10 mouse cellular contexts compared by ENCODE assay signal in the genomic region with DNA sequence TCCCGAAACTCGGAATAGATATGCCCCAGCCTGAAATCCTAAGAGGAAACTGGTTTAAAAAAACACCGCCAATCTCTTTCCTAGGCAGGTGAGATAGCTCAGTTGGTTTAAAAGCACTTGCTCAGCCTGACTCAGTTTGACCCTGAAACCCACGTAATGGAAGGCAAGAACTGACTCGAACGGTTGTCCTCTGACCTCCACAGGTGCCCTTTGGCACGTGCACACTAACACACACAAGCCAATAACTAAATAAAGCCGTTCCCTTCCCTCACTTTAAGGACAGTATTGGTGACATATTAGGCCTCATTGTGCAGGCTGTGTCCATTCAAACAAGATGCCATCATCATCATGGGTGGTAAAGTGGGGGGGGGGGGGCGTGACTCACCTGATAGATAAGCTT.
DNase-seq lines count a peak whose midpoint lies in the region; ATAC-seq lines count a peak whose summit lies in the region.
"Had no signal": no experiment of that assay in that cellular context is flagged by ENCODE, and none has a peak within 500 bp of the region (broad histone marks: within the 10 kb centered on the region; RNA-seq: fewer than 3 reads in every experiment).

No protein-coding gene starts in this region.

- peak overlapping the region; percentile 38 for H3K4me3 ChIP-seq in kidney, embryonic 14.5 days (ENCODE audit: low read length)
- H3K4me3 ChIP-seq in embryonic facial prominence, embryonic 15.5 days (replicated peaks): peak overlapping the region; percentile 32
- peak overlapping the region; percentile 46 for H3K4me3 ChIP-seq in intestine, embryonic 16.5 days (ENCODE audit: low read length)
- no peak overlapping the region for H3K4me3 ChIP-seq in midbrain, embryonic 16.5 days (ENCODE audit: low read depth, low read length)

- intact Hi-C loops in left cerebral cortex, postnatal 4 days (cut with DNase I): no loop called here

- peaks cover 22% of the 10 kb centered on the region for H3K4me1 ChIP-seq in kidney, embryonic 14.5 days (ENCODE audit: control insufficient read depth, insufficient read depth, low read length)
- peaks cover 40% of the 10 kb centered on the region for H3K4me1 ChIP-seq in embryonic facial prominence, embryonic 15.5 days
- H3K4me1 ChIP-seq in intestine, embryonic 16.5 days (ENCODE audit: control insufficient read depth, insufficient read depth, low read length): peaks cover 17% of the 10 kb centered on the region
- peaks cover 6% of the 10 kb centered on the region; the same call in 1 of the 2 replicates for H3K4me1 ChIP-seq in midbrain, embryonic 16.5 days (ENCODE audit: control insufficient read depth, insufficient read depth, low read length)

- peak overlapping the region; percentile 63 for H3K4me2 ChIP-seq in kidney, embryonic 14.5 days (replicated peaks; ENCODE audit: low read depth, low read length)
- peak overlapping the region; percentile 54 for H3K4me2 ChIP-seq in embryonic facial prominence, embryonic 15.5 days (replicated peaks)
- H3K4me2 ChIP-seq in intestine, embryonic 16.5 days (ENCODE audit: low read depth, low read length): peak overlapping the region; percentile 68
- peak overlapping the region; percentile 12 for H3K4me2 ChIP-seq in midbrain, embryonic 16.5 days (ENCODE audit: low read length)

- no peaks in the 10 kb centered on the region for H3K36me3 ChIP-seq in kidney, embryonic 14.5 days (ENCODE audit: control insufficient read depth, insufficient read depth, low read length)
- no peaks in the 10 kb centered on the region for H3K36me3 ChIP-seq in embryonic facial prominence, embryonic 15.5 days
- H3K36me3 ChIP-seq in intestine, embryonic 16.5 days (ENCODE audit: control insufficient read depth, insufficient read depth, low read length): no peaks in the 10 kb centered on the region
- H3K36me3 ChIP-seq in midbrain, embryonic 16.5 days (ENCODE audit: control insufficient read depth, insufficient read depth, low read length): peaks cover 7% of the 10 kb centered on the region
- H3K36me3 ChIP-seq: G1E had no signal

- H3K27me3 ChIP-seq in kidney, embryonic 14.5 days (ENCODE audit: control insufficient read depth, insufficient read depth, low read length): no peaks in the 10 kb centered on the region
- H3K27me3 ChIP-seq in embryonic facial prominence, embryonic 15.5 days: no peaks in the 10 kb centered on the region
- H3K27me3 ChIP-seq in intestine, embryonic 16.5 days (replicated peaks; ENCODE audit: control insufficient read depth, insufficient read depth, low read length): no peaks in the 10 kb centered on the region
- no peaks in the 10 kb centered on the region for H3K27me3 ChIP-seq in midbrain, embryonic 16.5 days (ENCODE audit: control insufficient read depth, insufficient read depth, low read depth, low read length)

- H3K9me3 ChIP-seq in kidney, embryonic 14.5 days (ENCODE audit: control insufficient read depth, low read length): no peaks in the 10 kb centered on the region
- H3K9me3 ChIP-seq in embryonic facial prominence, embryonic 15.5 days (replicated peaks): no peaks in the 10 kb centered on the region
- no peaks in the 10 kb centered on the region for H3K9me3 ChIP-seq in intestine, embryonic 16.5 days (ENCODE audit: control insufficient read depth, low read length)
- H3K9me3 ChIP-seq in midbrain, embryonic 16.5 days (replicated peaks; ENCODE audit: control insufficient read depth, low read length, poor library complexity, severe bottlenecking): no peaks in the 10 kb centered on the region

- peak overlapping the region; percentile 49; the same call in 1 of the 2 replicates for H3K9ac ChIP-seq in kidney, embryonic 14.5 days (ENCODE audit: low read depth, low read length)
- no peak overlapping the region for H3K9ac ChIP-seq in embryonic facial prominence, embryonic 15.5 days
- peak overlapping the region; percentile 64 for H3K9ac ChIP-seq in intestine, embryonic 16.5 days (ENCODE audit: low read depth, low read length)
- H3K9ac ChIP-seq in midbrain, embryonic 16.5 days (ENCODE audit: low read depth, low read length): no peak overlapping the region

- ATAC-seq in kidney, embryonic 14.5 days (ENCODE audit: low FRiP score, low TSS enrichment): no peak
- ATAC-seq in embryonic facial prominence, embryonic 15.5 days (ENCODE audit: insufficient number of reproducible peaks, low FRiP score, low TSS enrichment, low read depth): no peak
- ATAC-seq in intestine, embryonic 16.5 days: no peak
- ATAC-seq in midbrain, embryonic 16.5 days: no peak

- peak overlapping the region; percentile 90 for H3K27ac ChIP-seq in kidney, embryonic 14.5 days (ENCODE audit: low read depth, low read length)
- peak overlapping the region; percentile 81 for H3K27ac ChIP-seq in embryonic facial prominence, embryonic 15.5 days (replicated peaks)
- peak overlapping the region; percentile 95 for H3K27ac ChIP-seq in intestine, embryonic 16.5 days (ENCODE audit: low read length)
- no peak overlapping the region for H3K27ac ChIP-seq in midbrain, embryonic 16.5 days (ENCODE audit: low read length)

- DNase-seq in kidney, adult 11 months: no peak
- DNase-seq in left cerebral cortex, postnatal 4 days: no peak
- no peak for DNase-seq in layer of hippocampus, postnatal 14 days (ENCODE audit: low spot score in 2 of 2)
- no peak for DNase-seq in thymus, postnatal 14 days
- DNase-seq: adrenal gland, postnatal 25 days had no signal

- WGBS in kidney, embryonic 14.5 days: 4% methylated on average over 9 of the region's 9 CpGs
- 12% methylated on average over 9 of the region's 9 CpGs for WGBS in embryonic facial prominence, embryonic 15.5 days
- whole genome bisulfite sequencing in intestine, embryonic 16.5 days: 7% methylated on average over 9 of the region's 9 CpGs
- WGBS in midbrain, embryonic 16.5 days: 9% methylated on average over 9 of the region's 9 CpGs

Comparison
In these comparisons a context has a peak if more than half of its experiments do, and no peak if none do; other contexts are left out.
1. H3K4me2 ChIP-seq: peak in every context shown above with its lines; median percentile 68 in intestine, embryonic 16.5 days; 63 in kidney, embryonic 14.5 days; 54 in embryonic facial prominence, embryonic 15.5 days; 12 in midbrain, embryonic 16.5 days.
2. H3K9ac ChIP-seq: peak in kidney, embryonic 14.5 days (single experiment) and intestine, embryonic 16.5 days (single experiment); none in embryonic facial prominence, embryonic 15.5 days (single experiment) and midbrain, embryonic 16.5 days (single experiment).